Mouse (Mus musculus) kidney, embryonic 16.5 days (tissue): ENCODE data around the gene Sptan1. TPM values are rescaled to one million over a fixed set of nuclear protein-coding genes. Genes with fewer than 3 reads are reported as not detected.

Experiments used
- ATAC-seq: fragments of 200-750 bp; cut with Nextera tagmentation; 2 replicates; pipeline ENCODE4 v1.8.0; 2017; ENCODE audit warnings: moderate TSS enrichment; ENCODE audit not compliant: low FRiP score, low TSS enrichment
- H3K27ac ChIP-seq: fragments of 300-500 bp; sonication (generic); 2 replicates; pipeline ENCODE4 v1.5.1; 2014; ENCODE audit warnings: low read length
- H3K27me3 ChIP-seq: fragments of 300-500 bp; sonication (generic); 2 replicates; pipeline ENCODE4 v1.6.1; 2014; ENCODE audit warnings: low read length, control low read depth, mixed read lengths; ENCODE audit not compliant: insufficient read depth
- H3K36me3 ChIP-seq: fragments of 300-500 bp; sonication (generic); 2 replicates; pipeline ENCODE4 v1.6.1; 2014; ENCODE audit warnings: low read length, control low read depth, mixed read lengths; ENCODE audit not compliant: insufficient read depth
- H3K4me1 ChIP-seq: fragments of 300-500 bp; sonication (generic); 2 replicates; pipeline ENCODE4 v1.6.1; 2014; ENCODE audit warnings: low read length, control low read depth, mixed read lengths; ENCODE audit not compliant: insufficient read depth
- H3K4me2 ChIP-seq: fragments of 300-500 bp; sonication (generic); replicated peaks from 2 replicates; pipeline ENCODE4 v1.6.1; 2014; ENCODE audit warnings: low read depth, low read length
- H3K4me3 ChIP-seq: fragments of 300-500 bp; sonication (generic); 2 replicates; pipeline ENCODE4 v1.5.1; 2014; ENCODE audit warnings: mild to moderate bottlenecking, low read length
- H3K9ac ChIP-seq: fragments of 300-500 bp; sonication (generic); replicated peaks from 2 replicates; pipeline ENCODE4 v1.6.1; 2014; ENCODE audit warnings: low read length
- H3K9me3 ChIP-seq: fragments of 300-500 bp; sonication (generic); 2 replicates; pipeline ENCODE4 v1.6.1; 2016; ENCODE audit warnings: low read length, control low read depth
- WGBS: fragments of 180-500 bp; shearing (Covaris S2); extraction: QIAGEN DNeasy Blood & Tissue Kit; methylation state at CpG from one replicate; pipeline ENCODE4 v1.1.7; 2014; 5-methylcytosine and 5-hydroxymethylcytosine counted together
- polyA plus RNA-seq: library from polyadenylated mRNA; unstranded; fragments of >200 nt; fragmentation: Nextera tagmentation; extraction: Ambion mirVana; gene quantifications from 2 replicates; pipeline ENCODE4 v1.2.1, GENCODE M21; 2015

Gene Sptan1
- polyA plus RNA-seq, 1 experiment from 2014 or later = 102 TPM

GRCm38 (mm10) chr2:29948896-29949295, 16.5 kb upstream of the Sptan1 start:
- 0 out of 2 replicates have a peak, but pooled peaks cover 4% of the 10 kb centered on the region for H3K4me1 ChIP-seq
- no peak overlapping the region for H3K27ac ChIP-seq
- no peak overlapping the region for H3K4me2 ChIP-seq
- 95% methylated on average over 5 of the region's 5 CpGs for WGBS
- ATAC-seq = no peak
- peaks cover 80% of the 10 kb centered on the region for H3K36me3 ChIP-seq
- no peak overlapping the region for H3K4me3 ChIP-seq
- no peaks in the 10 kb centered on the region for H3K9me3 ChIP-seq
- no peak overlapping the region for H3K9ac ChIP-seq
- no peaks in the 10 kb centered on the region for H3K27me3 ChIP-seq

GRCm38 (mm10) chr2:29961246-29961645, 4.1 kb upstream of the Sptan1 start:
- Histone ChIP-seq H3K4me1 (peaks cover 16% of the 10 kb centered on the region), H3K27me3 (no peaks in the 10 kb centered on the region), H3K27ac (no peak overlapping the region), H3K4me2 (no peak overlapping the region), H3K9me3 (no peaks in the 10 kb centered on the region), H3K9ac (no peak overlapping the region), H3K36me3 (peaks cover 13% of the 10 kb centered on the region; the same call in 1 of the 2 replicates), H3K4me3 (no peak overlapping the region)
- WGBS = 91% methylated on average over 7 of the region's 7 CpGs
- ATAC-seq = no peak

- H3K27me3 ChIP-seq = no peaks in the 10 kb centered on the region
- WGBS = 10% methylated on average over 10 of the region's 10 CpGs
- H3K4me2 ChIP-seq = peak overlapping the region; percentile 70
- no peaks in the 10 kb centered on the region for H3K9me3 ChIP-seq
- peak overlapping the region; percentile 94 for H3K4me3 ChIP-seq
- peaks cover 34% of the 10 kb centered on the region for H3K4me1 ChIP-seq
- no peak; the same call in 1 of the 2 replicates for ATAC-seq
- peak overlapping the region; percentile 91 for H3K27ac ChIP-seq
- peak overlapping the region; percentile 99 for H3K9ac ChIP-seq
- peaks cover 10% of the 10 kb centered on the region for H3K36me3 ChIP-seq
Observed at GRCm38 (mm10) chr2:29964354-29965249, 758 bp upstream of the Sptan1 start.

- ATAC-seq = peak; percentile 15; the same call in 1 of the 2 replicates
- peak overlapping the region; percentile 91 for H3K27ac ChIP-seq
- no peaks in the 10 kb centered on the region for H3K9me3 ChIP-seq
- H3K36me3 ChIP-seq = peaks cover 10% of the 10 kb centered on the region
- H3K4me2 ChIP-seq = peak overlapping the region; percentile 70
- H3K9ac ChIP-seq = peak overlapping the region; percentile 99
- peaks cover 37% of the 10 kb centered on the region for H3K4me1 ChIP-seq
- H3K4me3 ChIP-seq = peak overlapping the region; percentile 94
- under 1% methylated on average over 41 of the region's 41 CpGs for WGBS
- no peaks in the 10 kb centered on the region for H3K27me3 ChIP-seq
Observed at GRCm38 (mm10) chr2:29965906-29966305, 546 bp downstream of the Sptan1 start.

- WGBS = 65% methylated on average over 2 of the region's 2 CpGs
- Histone ChIP-seq H3K4me1 (peaks cover 39% of the 10 kb centered on the region), H3K36me3 (peaks cover 10% of the 10 kb centered on the region), H3K27me3 (no peaks in the 10 kb centered on the region), H3K27ac (no peak overlapping the region; the same call in 1 of the 2 replicates), H3K4me2 (peak overlapping the region; percentile 70), H3K9ac (peak overlapping the region; percentile 99), H3K4me3 (peak overlapping the region; percentile 94), H3K9me3 (no peaks in the 10 kb centered on the region)
- no peak for ATAC-seq
Observed at GRCm38 (mm10) chr2:29966826-29967225, 1.5 kb downstream of the Sptan1 start.

GRCm38 (mm10) chr2:29967768-29968167, 2.4 kb downstream of the Sptan1 start:
- Histone ChIP-seq H3K27me3 (no peaks in the 10 kb centered on the region), H3K4me3 (no peak overlapping the region; the same call in 1 of the 2 replicates), H3K9me3 (no peaks in the 10 kb centered on the region), H3K4me2 (peak overlapping the region; percentile 70; the same call in 1 of the 2 replicates), H3K4me1 (peaks cover 47% of the 10 kb centered on the region), H3K9ac (0 out of 2 replicates have a peak overlapping the region, but pooled peaks have one; percentile 51), H3K36me3 (peaks cover 10% of the 10 kb centered on the region), H3K27ac (no peak overlapping the region)
- no peak for ATAC-seq
- WGBS = 41% methylated on average over 5 of the region's 5 CpGs

- Histone ChIP-seq H3K27ac (no peak overlapping the region), H3K9me3 (no peaks in the 10 kb centered on the region), H3K4me1 (peaks cover 46% of the 10 kb centered on the region), H3K9ac (no peak overlapping the region), H3K4me3 (no peak overlapping the region), H3K36me3 (peaks cover 10% of the 10 kb centered on the region), H3K4me2 (no peak overlapping the region), H3K27me3 (no peaks in the 10 kb centered on the region)
- WGBS = 67% methylated on average over 5 of the region's 5 CpGs
- ATAC-seq = no peak
Observed at GRCm38 (mm10) chr2:29968638-29969037, 3.3 kb downstream of the Sptan1 start.

- no peaks in the 10 kb centered on the region for H3K27me3 ChIP-seq
- no peaks in the 10 kb centered on the region for H3K9me3 ChIP-seq
- peak overlapping the region; percentile 75 for H3K27ac ChIP-seq
- WGBS = 67% methylated on average over 9 of the region's 9 CpGs
- peaks cover 26% of the 10 kb centered on the region for H3K4me1 ChIP-seq
- H3K9ac ChIP-seq = no peak overlapping the region
- H3K36me3 ChIP-seq = peaks cover 18% of the 10 kb centered on the region
- H3K4me3 ChIP-seq = no peak overlapping the region
- no peak for ATAC-seq
- H3K4me2 ChIP-seq = no peak overlapping the region
Observed at GRCm38 (mm10) chr2:29971838-29972635, 6.7 kb downstream of the Sptan1 start.

GRCm38 (mm10) chr2:29973525-29973924, 8.2 kb downstream of the Sptan1 start:
- Histone ChIP-seq H3K4me2 (no peak overlapping the region), H3K27me3 (no peaks in the 10 kb centered on the region), H3K4me3 (no peak overlapping the region), H3K9me3 (no peaks in the 10 kb centered on the region), H3K36me3 (peaks cover 18% of the 10 kb centered on the region), H3K27ac (no peak overlapping the region), H3K4me1 (peaks cover 17% of the 10 kb centered on the region), H3K9ac (no peak overlapping the region)
- ATAC-seq = no peak
- 13% methylated on average over 2 of the region's 2 CpGs for WGBS
